Mouse (Mus musculus): ENCODE data around the gene Txn2. TPM values are rescaled to one million over a fixed set of nuclear protein-coding genes. Genes with fewer than 3 reads are reported as not detected.

Gene Txn2
- polyA plus RNA-seq, 1 experiment from 2014 or later, result 304 TPM

DNA sequence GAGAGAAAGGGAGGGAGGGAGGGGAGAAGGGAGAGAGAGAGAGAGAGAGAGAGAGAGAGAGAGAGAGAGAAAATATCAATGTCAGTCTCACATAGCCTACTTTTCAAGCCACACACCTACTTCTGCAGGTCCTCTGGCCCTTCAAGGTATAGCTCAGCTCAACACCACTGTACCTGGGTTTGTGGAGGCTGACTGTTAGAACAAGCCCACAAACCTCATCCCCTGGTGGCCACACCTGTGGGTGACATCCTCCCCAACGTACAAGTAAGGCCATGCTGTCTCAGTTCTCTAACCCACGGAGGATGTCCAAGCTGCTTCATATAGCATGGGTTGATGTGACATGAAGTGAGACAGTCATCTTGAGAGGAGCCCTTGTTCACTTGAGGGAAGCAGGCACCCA lies 51.6 kb downstream of the Txn2 start:
- ATAC-seq (ENCODE audit: insufficient number of reproducible peaks, insufficient read depth, low FRiP score, low read depth), result no peak
- Histone ChIP-seq H3K4me3 (ENCODE audit: control insufficient read depth in 1 of 2, insufficient read depth in 1 of 2, low read depth in 1 of 2, low read length in 2 of 2) (no peak overlapping the region), H3K36me3 (ENCODE audit: control insufficient read depth, insufficient read depth, low read length) (no peaks in the 10 kb centered on the region), H3K27me3 (ENCODE audit: control insufficient read depth, insufficient read depth, low read length) (no peaks in the 10 kb centered on the region), H3K9me3 (ENCODE audit: control insufficient read depth, low read length) (no peaks in the 10 kb centered on the region), H3K9ac (ENCODE audit: low read length) (no peak overlapping the region), H3K27ac (replicated peaks in 1 of 2; ENCODE audit: control insufficient read depth in 1 of 2, insufficient read depth in 1 of 2, low read depth in 2 of 2, low read length in 2 of 2) (no peak overlapping the region), H3K4me1 (ENCODE audit: control insufficient read depth in 2 of 2, insufficient read depth in 2 of 2, low read length in 2 of 2) (peaks cover under 1 to 3% of the 10 kb centered on the region in 2 experiments; a peak in 2 of 4 replicates), H3K4me2 (ENCODE audit: low read length) (no peak overlapping the region)
- WGBS, result 77% methylated on average over 2 of the region's 2 CpGs

GRCm38 (mm10) chr15:77876716-77877115 lies 52.1 kb downstream of the Txn2 start:
- Histone ChIP-seq H3K36me3 (ENCODE audit: control insufficient read depth, insufficient read depth, low read length) (no peaks in the 10 kb centered on the region), H3K4me1 (ENCODE audit: control insufficient read depth in 2 of 2, insufficient read depth in 2 of 2, low read length in 2 of 2) (0 out of 4 replicates have a peak, but pooled peaks cover 0 to 3% of the 10 kb centered on the region in 2 experiments), H3K27ac (replicated peaks in 1 of 2; ENCODE audit: control insufficient read depth in 1 of 2, insufficient read depth in 1 of 2, low read depth in 2 of 2, low read length in 2 of 2) (no peak overlapping the region), H3K4me2 (ENCODE audit: low read length) (no peak overlapping the region), H3K9ac (ENCODE audit: low read length) (no peak overlapping the region), H3K9me3 (ENCODE audit: control insufficient read depth, low read length) (no peaks in the 10 kb centered on the region), H3K4me3 (ENCODE audit: control insufficient read depth in 1 of 2, insufficient read depth in 1 of 2, low read depth in 1 of 2, low read length in 2 of 2) (no peak overlapping the region), H3K27me3 (ENCODE audit: control insufficient read depth, insufficient read depth, low read length) (no peaks in the 10 kb centered on the region)
- no peak for ATAC-seq (ENCODE audit: insufficient number of reproducible peaks, insufficient read depth, low FRiP score, low read depth)
- 84% methylated on average over 3 of the region's 3 CpGs for WGBS

GRCm38 (mm10) chr15:77875953-77876352 lies 52.9 kb downstream of the Txn2 start:
- H3K27ac ChIP-seq (replicated peaks in 1 of 2; ENCODE audit: control insufficient read depth in 1 of 2, insufficient read depth in 1 of 2, low read depth in 2 of 2, low read length in 2 of 2), result no peak overlapping the region
- H3K27me3 ChIP-seq (ENCODE audit: control insufficient read depth, insufficient read depth, low read length), result no peaks in the 10 kb centered on the region
- no peaks in the 10 kb centered on the region for H3K36me3 ChIP-seq (ENCODE audit: control insufficient read depth, insufficient read depth, low read length)
- H3K9me3 ChIP-seq (ENCODE audit: control insufficient read depth, low read length), result no peaks in the 10 kb centered on the region
- no peak overlapping the region for H3K4me2 ChIP-seq (ENCODE audit: low read length)
- 0 out of 4 replicates have a peak, but pooled peaks cover 0 to 3% of the 10 kb centered on the region in 2 experiments for H3K4me1 ChIP-seq (ENCODE audit: control insufficient read depth in 2 of 2, insufficient read depth in 2 of 2, low read length in 2 of 2)
- WGBS, result 91% methylated on average over 6 of the region's 6 CpGs
- ATAC-seq (ENCODE audit: insufficient number of reproducible peaks, insufficient read depth, low FRiP score, low read depth), result no peak
- no peak overlapping the region for H3K4me3 ChIP-seq (ENCODE audit: control insufficient read depth in 1 of 2, insufficient read depth in 1 of 2, low read depth in 1 of 2, low read length in 2 of 2)
- no peak overlapping the region for H3K9ac ChIP-seq (ENCODE audit: low read length)

DNA sequence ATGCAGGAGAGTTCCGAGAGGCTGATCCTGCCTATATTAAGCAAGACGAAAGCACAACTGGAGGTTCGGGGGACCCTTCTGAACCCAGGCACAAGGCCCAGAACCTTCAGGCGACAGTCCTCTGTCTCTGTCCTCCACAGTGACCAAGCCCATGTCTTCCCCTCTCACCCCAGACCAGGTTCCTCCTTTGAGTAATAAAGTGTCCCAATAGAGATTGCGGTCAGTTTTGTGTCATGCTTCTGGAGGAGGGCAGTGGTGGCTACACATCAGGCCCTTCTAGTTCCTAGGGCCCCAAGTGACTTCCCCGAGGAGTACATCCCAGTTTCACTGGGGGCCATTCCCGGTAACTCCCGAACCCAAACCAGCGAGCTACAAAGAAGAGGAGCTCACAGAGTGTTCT lies 54.0 kb downstream of the Txn2 start:
- Histone ChIP-seq H3K4me3 (ENCODE audit: control insufficient read depth in 1 of 2, insufficient read depth in 1 of 2, low read depth in 1 of 2, low read length in 2 of 2) (no peak overlapping the region), H3K27ac (replicated peaks in 1 of 2; ENCODE audit: control insufficient read depth in 1 of 2, insufficient read depth in 1 of 2, low read depth in 2 of 2, low read length in 2 of 2) (no peak overlapping the region), H3K9me3 (ENCODE audit: control insufficient read depth, low read length) (no peaks in the 10 kb centered on the region), H3K27me3 (ENCODE audit: control insufficient read depth, insufficient read depth, low read length) (no peaks in the 10 kb centered on the region), H3K4me2 (ENCODE audit: low read length) (no peak overlapping the region), H3K4me1 (ENCODE audit: control insufficient read depth in 2 of 2, insufficient read depth in 2 of 2, low read length in 2 of 2) (0 out of 4 replicates have a peak, but pooled peaks cover 0 to 3% of the 10 kb centered on the region in 2 experiments), H3K36me3 (ENCODE audit: control insufficient read depth, insufficient read depth, low read length) (no peaks in the 10 kb centered on the region), H3K9ac (ENCODE audit: low read length) (no peak overlapping the region)
- WGBS, result 92% methylated on average over 9 of the region's 9 CpGs
- ATAC-seq (ENCODE audit: insufficient number of reproducible peaks, insufficient read depth, low FRiP score, low read depth), result no peak

DNA sequence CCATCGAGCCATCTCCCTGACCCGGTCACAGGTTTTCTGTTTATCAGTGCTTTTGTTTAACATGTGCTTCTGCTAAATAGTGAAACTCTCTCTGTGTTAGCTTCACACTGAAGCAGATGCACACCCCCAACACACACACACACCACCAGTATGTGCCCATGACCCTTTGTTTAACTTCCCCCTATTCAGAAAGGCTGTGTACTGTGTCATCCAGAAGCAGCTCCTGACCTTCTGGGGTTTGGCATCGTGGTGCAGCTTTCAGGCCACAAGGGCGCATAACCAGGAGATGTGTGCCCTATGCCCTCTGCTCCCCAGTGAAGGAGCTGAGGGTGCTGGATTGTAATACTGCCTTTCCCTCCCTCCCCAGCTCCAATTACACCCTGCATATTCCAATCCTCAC lies 54.5 kb downstream of the Txn2 start:
- no peak for ATAC-seq (ENCODE audit: insufficient number of reproducible peaks, insufficient read depth, low FRiP score, low read depth)
- Histone ChIP-seq H3K9ac (ENCODE audit: low read length) (no peak overlapping the region), H3K27me3 (ENCODE audit: control insufficient read depth, insufficient read depth, low read length) (no peaks in the 10 kb centered on the region), H3K4me2 (ENCODE audit: low read length) (no peak overlapping the region), H3K4me3 (ENCODE audit: control insufficient read depth in 1 of 2, insufficient read depth in 1 of 2, low read depth in 1 of 2, low read length in 2 of 2) (no peak overlapping the region), H3K4me1 (ENCODE audit: control insufficient read depth in 2 of 2, insufficient read depth in 2 of 2, low read length in 2 of 2) (0 out of 4 replicates have a peak, but pooled peaks cover 0 to 3% of the 10 kb centered on the region in 2 experiments), H3K27ac (replicated peaks in 1 of 2; ENCODE audit: control insufficient read depth in 1 of 2, insufficient read depth in 1 of 2, low read depth in 2 of 2, low read length in 2 of 2) (no peak overlapping the region), H3K36me3 (ENCODE audit: control insufficient read depth, insufficient read depth, low read length) (no peaks in the 10 kb centered on the region), H3K9me3 (ENCODE audit: control insufficient read depth, low read length) (no peaks in the 10 kb centered on the region)
- 49% methylated on average over 4 of the region's 4 CpGs for WGBS

DNA sequence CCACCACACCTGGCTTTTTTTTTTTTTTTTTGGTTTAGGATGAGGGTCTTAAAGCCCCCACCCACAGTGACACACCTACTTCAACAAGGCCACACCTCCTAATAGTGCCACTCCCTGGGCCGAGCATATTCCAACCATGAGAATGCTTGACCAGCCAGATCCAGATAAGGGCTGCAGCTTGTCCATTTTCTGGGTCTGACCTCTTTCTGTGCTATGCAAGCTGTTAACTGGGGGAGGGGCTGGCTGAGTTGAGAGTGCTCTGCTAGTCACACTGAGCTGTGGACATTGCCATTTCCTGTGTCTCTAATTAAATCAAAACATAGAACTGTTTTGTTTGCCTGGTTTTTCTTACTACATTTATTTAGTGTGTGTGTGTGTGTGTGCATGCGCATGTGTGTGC lies 55.2 kb downstream of the Txn2 start:
- Histone ChIP-seq H3K4me1 (ENCODE audit: control insufficient read depth in 2 of 2, insufficient read depth in 2 of 2, low read length in 2 of 2) (0 out of 4 replicates have a peak, but pooled peaks cover 0 to 3% of the 10 kb centered on the region in 2 experiments), H3K4me3 (ENCODE audit: control insufficient read depth in 1 of 2, insufficient read depth in 1 of 2, low read depth in 1 of 2, low read length in 2 of 2) (no peak overlapping the region), H3K9me3 (ENCODE audit: control insufficient read depth, low read length) (no peaks in the 10 kb centered on the region), H3K9ac (ENCODE audit: low read length) (no peak overlapping the region), H3K27me3 (ENCODE audit: control insufficient read depth, insufficient read depth, low read length) (no peaks in the 10 kb centered on the region), H3K27ac (replicated peaks in 1 of 2; ENCODE audit: control insufficient read depth in 1 of 2, insufficient read depth in 1 of 2, low read depth in 2 of 2, low read length in 2 of 2) (no peak overlapping the region), H3K4me2 (ENCODE audit: low read length) (no peak overlapping the region), H3K36me3 (ENCODE audit: control insufficient read depth, insufficient read depth, low read length) (no peaks in the 10 kb centered on the region)
- 55% methylated on average over 2 of the region's 2 CpGs for WGBS
- ATAC-seq (ENCODE audit: insufficient number of reproducible peaks, insufficient read depth, low FRiP score, low read depth), result no peak

GRCm38 (mm10) chr15:77872996-77873395 lies 55.8 kb downstream of the Txn2 start:
- Histone ChIP-seq H3K4me1 (ENCODE audit: control insufficient read depth in 2 of 2, insufficient read depth in 2 of 2, low read length in 2 of 2) (0 out of 4 replicates have a peak, but pooled peaks cover 0 to 3% of the 10 kb centered on the region in 2 experiments), H3K36me3 (ENCODE audit: control insufficient read depth, insufficient read depth, low read length) (no peaks in the 10 kb centered on the region), H3K9ac (ENCODE audit: low read length) (no peak overlapping the region), H3K9me3 (ENCODE audit: control insufficient read depth, low read length) (no peaks in the 10 kb centered on the region), H3K4me2 (ENCODE audit: low read length) (no peak overlapping the region), H3K27ac (replicated peaks in 1 of 2; ENCODE audit: control insufficient read depth in 1 of 2, insufficient read depth in 1 of 2, low read depth in 2 of 2, low read length in 2 of 2) (no peak overlapping the region), H3K27me3 (ENCODE audit: control insufficient read depth, insufficient read depth, low read length) (no peaks in the 10 kb centered on the region), H3K4me3 (ENCODE audit: control insufficient read depth in 1 of 2, insufficient read depth in 1 of 2, low read depth in 1 of 2, low read length in 2 of 2) (no peak overlapping the region)
- 77% methylated on average over 3 of the region's 3 CpGs for WGBS
- no peak for ATAC-seq (ENCODE audit: insufficient number of reproducible peaks, insufficient read depth, low FRiP score, low read depth)

DNA sequence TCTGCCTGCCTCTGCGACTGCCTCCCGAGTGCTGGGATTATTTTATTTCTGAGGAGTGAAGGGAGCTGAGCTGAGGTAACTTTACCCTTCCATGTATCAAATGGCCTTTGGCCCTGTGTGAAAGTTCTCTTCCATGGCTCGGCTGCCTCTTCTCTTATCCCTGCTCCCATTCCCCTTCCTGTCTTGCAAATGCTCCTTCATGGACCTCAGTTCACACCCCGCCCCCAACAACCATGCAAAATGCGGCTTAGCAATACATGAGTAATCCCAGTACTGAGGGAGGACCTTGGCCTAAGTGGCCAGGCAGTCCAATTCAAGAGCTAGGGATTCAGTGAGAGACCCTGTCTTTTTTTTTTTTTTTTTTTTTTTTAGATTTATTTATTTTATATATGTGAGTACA lies 60.5 kb downstream of the Txn2 start:
- WGBS, result 83% methylated on average over 5 of the region's 5 CpGs
- Histone ChIP-seq H3K9ac (ENCODE audit: low read length) (no peak overlapping the region), H3K36me3 (ENCODE audit: control insufficient read depth, insufficient read depth, low read length) (no peaks in the 10 kb centered on the region), H3K27ac (replicated peaks in 1 of 2; ENCODE audit: control insufficient read depth in 1 of 2, insufficient read depth in 1 of 2, low read depth in 2 of 2, low read length in 2 of 2) (no peak overlapping the region), H3K4me3 (ENCODE audit: control insufficient read depth in 1 of 2, insufficient read depth in 1 of 2, low read depth in 1 of 2, low read length in 2 of 2) (no peak overlapping the region), H3K27me3 (ENCODE audit: control insufficient read depth, insufficient read depth, low read length) (no peaks in the 10 kb centered on the region), H3K9me3 (ENCODE audit: control insufficient read depth, low read length) (no peaks in the 10 kb centered on the region), H3K4me2 (ENCODE audit: low read length) (no peak overlapping the region), H3K4me1 (ENCODE audit: control insufficient read depth in 2 of 2, insufficient read depth in 2 of 2, low read length in 2 of 2) (peaks cover 0 to 4% of the 10 kb centered on the region in 2 experiments; a peak in 2 of 4 replicates)
- ATAC-seq (ENCODE audit: insufficient number of reproducible peaks, insufficient read depth, low FRiP score, low read depth), result no peak
